Mouse (Mus musculus): ENCODE results near the gene Chrna5. TPM values are rescaled to one million over a fixed set of nuclear protein-coding genes. Genes with fewer than 3 reads are reported as not detected.

Chrna5 gene
- polyA plus RNA-seq, 1 experiment from 2014 or later: 4.0 TPM

DNA sequence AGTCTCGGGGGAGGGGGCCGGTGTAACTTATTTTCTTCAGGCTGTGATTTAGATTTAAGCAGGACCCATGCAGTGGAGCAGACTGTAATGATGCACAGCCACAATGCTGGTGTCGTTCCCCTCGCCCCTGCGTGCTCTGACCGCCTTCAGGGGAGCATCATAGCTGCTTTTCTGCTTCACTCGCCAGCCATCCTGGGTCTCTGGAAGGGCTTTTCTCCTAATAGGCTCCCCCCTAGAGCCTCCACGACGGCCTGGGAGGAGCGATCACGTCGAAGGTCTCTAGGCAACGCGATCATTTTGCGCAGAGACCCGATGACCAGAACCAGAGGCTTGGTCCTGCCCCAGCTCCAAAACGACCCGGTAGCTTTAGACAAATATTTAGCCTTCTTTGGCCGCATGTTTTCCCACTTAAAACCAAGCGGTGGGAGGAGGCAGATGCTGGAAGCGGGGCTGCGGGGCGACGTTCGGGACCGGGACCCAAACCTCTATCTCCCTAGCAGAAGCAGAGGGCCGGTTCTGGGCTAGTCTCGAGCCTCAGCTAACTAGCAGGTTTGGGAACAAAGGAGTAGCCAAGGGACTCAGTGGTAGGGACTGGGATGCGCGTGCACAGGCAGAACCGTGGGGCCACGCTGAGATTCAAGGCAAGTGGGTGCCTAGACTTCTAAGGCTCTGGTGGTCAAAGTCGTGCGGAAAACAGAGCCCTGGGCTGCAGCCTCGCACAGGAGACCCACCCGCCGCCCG, 45.0 kb downstream of the Chrna5 start:
- peak; percentile 51; the same call in 1 of the 2 replicates for ATAC-seq
- Histone ChIP-seq H3K4me2 (replicated peaks) (peak overlapping the region; percentile 78), H3K9ac (replicated peaks) (peak overlapping the region; percentile 73), H3K4me1 (replicated peaks) (peaks cover 26% of the 10 kb centered on the region), H3K36me3 (peaks cover 5% of the 10 kb centered on the region; the same call in 1 of the 2 replicates), H3K27me3 (peaks cover 45% of the 10 kb centered on the region), H3K9me3 (no peaks in the 10 kb centered on the region), H3K4me3 (replicated peaks) (peak overlapping the region; percentile 56), H3K27ac (peak overlapping the region; percentile 35)
- WGBS: 8% methylated on average over 38 of the region's 38 CpGs

DNA sequence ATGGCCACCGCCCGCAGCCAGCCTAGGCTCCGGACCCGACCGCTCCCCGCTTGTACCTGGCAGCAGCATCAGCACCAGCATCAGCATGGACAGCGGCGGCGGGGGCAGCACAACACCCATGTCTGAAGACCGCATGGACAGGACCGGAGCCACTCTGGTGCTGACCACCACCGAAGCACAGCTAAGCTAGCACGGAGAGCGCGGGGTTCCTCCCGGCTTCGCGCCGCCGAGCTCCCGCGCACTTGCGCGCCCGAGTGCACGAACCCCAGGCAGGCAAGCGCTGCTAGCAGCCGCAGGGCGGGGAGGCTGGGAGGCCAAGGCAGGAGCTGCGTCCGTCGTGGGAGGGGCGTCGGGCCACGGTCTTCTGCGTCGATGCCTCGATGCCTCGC, 45.6 kb downstream of the Chrna5 start, which contains the start of gene Chrna3:
Gene Chrna3, minus strand, starts transcription at position 288 of the 389 bp plus-strand sequence.
- under 1% methylated on average over 33 of the region's 39 CpGs for WGBS

DNA sequence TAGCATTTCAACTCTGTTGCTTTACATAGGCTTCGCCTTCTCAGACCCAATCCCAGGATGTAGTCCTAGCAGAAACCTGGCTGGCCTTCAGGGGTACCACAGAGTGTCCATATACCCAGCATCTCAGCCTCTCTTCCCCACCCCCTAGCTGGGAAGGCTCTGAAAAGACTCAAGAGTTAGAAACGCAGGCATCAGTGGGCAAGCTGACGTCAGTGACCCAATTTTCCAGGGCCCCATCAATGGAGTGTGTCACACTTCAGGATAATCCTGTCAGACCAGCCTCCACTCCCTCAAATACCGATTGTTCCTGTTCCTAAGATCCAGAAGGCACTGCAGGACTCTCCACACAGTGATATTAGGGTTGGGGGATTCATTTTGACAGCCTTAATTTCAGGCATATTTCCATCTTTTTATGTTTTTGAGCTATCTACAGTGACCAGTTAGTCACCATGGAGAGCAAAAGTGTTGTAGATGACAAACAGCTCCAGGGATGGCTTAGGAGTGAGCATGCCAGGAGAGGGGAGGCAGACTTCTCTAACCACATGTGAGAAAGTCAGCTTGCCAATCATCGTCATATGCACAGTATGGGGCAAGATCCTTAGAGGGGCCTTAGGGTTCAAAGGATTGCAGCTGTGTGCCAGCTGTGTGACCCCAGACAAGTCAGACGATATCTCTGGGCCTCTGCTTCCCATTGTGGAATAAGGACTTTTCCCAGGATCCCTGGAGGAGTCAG, 50.9 kb downstream of the Chrna5 start:
- H3K9ac ChIP-seq (replicated peaks): no peak overlapping the region
- H3K27me3 ChIP-seq: peaks cover 16% of the 10 kb centered on the region
- H3K27ac ChIP-seq: no peak overlapping the region; the same call in 1 of the 2 replicates
- no peaks in the 10 kb centered on the region for H3K9me3 ChIP-seq
- H3K4me3 ChIP-seq (replicated peaks): no peak overlapping the region
- ATAC-seq: peak; percentile 89
- peaks cover 20% of the 10 kb centered on the region for H3K4me1 ChIP-seq (replicated peaks)
- no peak overlapping the region for H3K4me2 ChIP-seq (replicated peaks)
- no peaks in the 10 kb centered on the region for H3K36me3 ChIP-seq
- 32% methylated on average over 6 of the region's 6 CpGs for WGBS

More for the DNA sequence above, 45.6 kb downstream of the Chrna5 start, which contains the start of gene Chrna3:
- ATAC-seq: peak; percentile 70
- H3K27me3 ChIP-seq: peaks cover 45% of the 10 kb centered on the region
- H3K4me1 ChIP-seq (replicated peaks): peaks cover 32% of the 10 kb centered on the region
- H3K9me3 ChIP-seq: no peaks in the 10 kb centered on the region
- peak within 1 kb of the TSS; percentile 35 for H3K27ac ChIP-seq
- peak within 1 kb of the TSS; percentile 56 for H3K4me3 ChIP-seq (replicated peaks)
- H3K4me2 ChIP-seq (replicated peaks): peak within 1 kb of the TSS; percentile 78
- H3K9ac ChIP-seq (replicated peaks): peak within 1 kb of the TSS; percentile 73
- H3K36me3 ChIP-seq: peaks cover 5% of the 10 kb centered on the region; the same call in 1 of the 2 replicates

DNA sequence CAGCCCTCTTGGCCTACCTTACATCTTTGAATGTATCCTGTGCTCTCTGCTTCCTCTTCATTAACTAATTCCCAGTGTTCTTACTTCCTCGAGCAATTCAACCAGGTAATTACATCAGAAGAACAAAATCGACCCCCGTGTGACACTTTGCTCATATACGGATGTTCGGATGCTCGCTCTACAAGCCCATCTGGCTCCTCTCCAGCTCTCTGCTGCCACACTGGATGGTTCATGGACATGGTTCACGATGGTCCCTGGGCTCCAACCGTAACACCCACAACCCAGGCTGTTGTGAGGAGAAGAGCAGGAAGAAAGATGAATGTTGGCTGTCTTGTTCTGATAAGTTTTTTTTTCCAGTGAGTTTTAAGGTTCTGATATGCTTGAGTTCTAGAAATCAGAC, 58.3 kb downstream of the Chrna5 start:
- Histone ChIP-seq H3K9me3 (no peaks in the 10 kb centered on the region), H3K27ac (no peak overlapping the region), H3K27me3 (0 out of 2 replicates have a peak, but pooled peaks cover 3% of the 10 kb centered on the region), H3K4me1 (replicated peaks) (peaks cover 10% of the 10 kb centered on the region; the same call in 1 of the 2 replicates), H3K4me3 (replicated peaks) (no peak overlapping the region), H3K9ac (replicated peaks) (no peak overlapping the region), H3K36me3 (no peaks in the 10 kb centered on the region), H3K4me2 (replicated peaks) (no peak overlapping the region)
- 83% methylated on average over 8 of the region's 8 CpGs for WGBS
- ATAC-seq: no peak

DNA sequence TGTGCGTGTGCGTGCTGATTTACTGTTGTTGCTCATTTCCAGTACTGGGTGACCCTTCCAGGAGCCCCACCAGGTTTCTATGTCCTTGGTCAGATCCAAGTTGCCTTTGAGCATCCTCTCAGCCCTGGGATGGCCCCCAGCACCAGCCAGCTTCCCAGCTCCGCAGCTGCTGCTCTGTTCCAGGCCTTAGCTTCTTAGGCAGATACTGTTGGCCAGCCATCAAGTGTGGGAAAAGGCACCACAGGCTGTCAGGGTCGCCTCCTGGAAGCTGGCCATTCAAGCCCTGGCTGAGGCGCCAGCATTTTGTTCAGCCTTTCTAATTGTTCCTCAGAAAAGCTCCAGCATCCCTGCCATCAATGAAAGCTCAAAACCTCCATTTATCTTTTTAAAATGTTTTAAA, 59.3 kb downstream of the Chrna5 start:
- 0 out of 2 replicates have a peak, but pooled peaks cover 3% of the 10 kb centered on the region for H3K27me3 ChIP-seq
- peaks cover 12% of the 10 kb centered on the region; the same call in 1 of the 2 replicates for H3K4me1 ChIP-seq (replicated peaks)
- no peak overlapping the region for H3K4me3 ChIP-seq (replicated peaks)
- H3K27ac ChIP-seq: no peak overlapping the region; the same call in 1 of the 2 replicates
- no peak overlapping the region for H3K9ac ChIP-seq (replicated peaks)
- H3K9me3 ChIP-seq: no peaks in the 10 kb centered on the region
- no peak; the same call in 1 of the 2 replicates for ATAC-seq
- 70% methylated on average over 5 of the region's 5 CpGs for WGBS
- H3K4me2 ChIP-seq (replicated peaks): no peak overlapping the region
- H3K36me3 ChIP-seq: no peaks in the 10 kb centered on the region

DNA sequence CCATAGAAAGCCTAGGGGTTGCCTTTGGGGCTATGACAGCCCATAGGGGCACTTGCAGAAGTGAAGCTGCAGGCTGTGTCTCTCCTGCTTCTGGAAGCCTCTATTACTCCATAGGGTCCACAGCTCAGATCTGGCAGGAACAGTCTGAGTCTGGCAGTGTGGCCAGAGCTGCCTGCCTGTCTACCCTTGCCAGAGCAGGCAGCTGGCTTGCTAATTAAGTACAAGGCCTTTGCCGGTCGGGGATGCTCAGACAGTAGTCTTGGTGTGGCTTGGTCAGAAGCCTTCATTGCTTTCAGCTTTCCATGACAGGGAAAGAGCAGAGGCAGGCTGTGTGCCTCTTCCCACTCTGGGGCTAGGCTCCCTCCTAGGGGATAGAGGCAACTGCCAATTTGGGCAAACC, 60.7 kb downstream of the Chrna5 start:
- H3K27me3 ChIP-seq: 0 out of 2 replicates have a peak, but pooled peaks cover 3% of the 10 kb centered on the region
- no peaks in the 10 kb centered on the region for H3K36me3 ChIP-seq
- no peak overlapping the region for H3K9ac ChIP-seq (replicated peaks)
- 56% methylated on average over 2 of the region's 2 CpGs for WGBS
- H3K27ac ChIP-seq: no peak overlapping the region
- H3K4me1 ChIP-seq (replicated peaks): peaks cover 12% of the 10 kb centered on the region; the same call in 1 of the 2 replicates
- H3K4me2 ChIP-seq (replicated peaks): no peak overlapping the region
- H3K9me3 ChIP-seq: no peaks in the 10 kb centered on the region
- H3K4me3 ChIP-seq (replicated peaks): no peak overlapping the region
- no peak for ATAC-seq

DNA sequence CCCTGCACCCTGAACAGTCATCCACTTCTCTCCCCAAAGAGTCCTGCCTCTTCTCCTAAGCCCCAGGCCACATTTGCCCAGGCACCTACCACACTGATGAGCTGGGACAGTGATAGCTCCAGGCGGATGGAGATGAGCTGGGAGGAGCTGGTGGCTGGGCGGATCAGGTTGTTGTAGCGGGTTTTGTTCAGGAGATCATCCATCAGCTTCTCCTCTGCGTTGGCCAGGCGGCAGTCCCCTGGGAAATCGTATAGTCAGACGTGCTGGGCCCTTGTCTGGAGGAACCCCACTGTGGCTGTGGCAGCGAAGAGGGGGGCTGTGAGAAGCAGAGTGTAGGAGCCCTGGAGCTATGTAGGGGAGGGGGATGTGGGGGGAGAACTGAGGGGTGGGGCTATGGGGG, 63.0 kb downstream of the Chrna5 start:
- Histone ChIP-seq H3K4me2 (replicated peaks) (no peak overlapping the region), H3K9ac (replicated peaks) (no peak overlapping the region), H3K4me1 (replicated peaks) (peaks cover 21% of the 10 kb centered on the region), H3K36me3 (no peaks in the 10 kb centered on the region), H3K9me3 (no peaks in the 10 kb centered on the region), H3K27me3 (peaks cover 6% of the 10 kb centered on the region; the same call in 1 of the 2 replicates), H3K27ac (no peak overlapping the region), H3K4me3 (replicated peaks) (no peak overlapping the region)
- no peak for ATAC-seq
- WGBS: 6% methylated on average over 8 of the region's 8 CpGs

DNA sequence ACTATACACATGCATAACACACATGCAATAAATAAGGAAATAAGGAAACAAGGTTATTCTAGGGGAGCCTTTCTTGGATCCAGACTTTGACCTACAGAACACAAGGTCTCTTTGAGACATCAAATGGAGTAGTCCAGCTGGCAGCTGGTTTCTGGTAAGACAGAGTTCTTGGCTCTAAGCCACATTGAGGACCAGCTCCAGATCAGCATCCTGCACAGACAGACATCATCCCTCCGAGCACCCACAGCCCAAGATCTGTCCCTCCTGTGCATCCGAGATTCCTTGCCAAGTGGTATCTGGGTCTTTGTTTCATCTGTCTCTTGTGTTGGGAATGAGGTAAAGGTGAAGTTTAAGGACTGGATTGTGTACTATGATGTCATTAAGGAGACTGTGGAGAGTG, 64.3 kb downstream of the Chrna5 start:
- ATAC-seq: no peak
- H3K4me3 ChIP-seq (replicated peaks): no peak overlapping the region
- no peaks in the 10 kb centered on the region for H3K36me3 ChIP-seq
- H3K4me2 ChIP-seq (replicated peaks): no peak overlapping the region
- H3K4me1 ChIP-seq (replicated peaks): peaks cover 22% of the 10 kb centered on the region
- no peaks in the 10 kb centered on the region for H3K9me3 ChIP-seq
- H3K9ac ChIP-seq (replicated peaks): no peak overlapping the region
- H3K27me3 ChIP-seq: peaks cover 11% of the 10 kb centered on the region
- 86% methylated on average over 2 of the region's 2 CpGs for WGBS
- no peak overlapping the region for H3K27ac ChIP-seq

DNA sequence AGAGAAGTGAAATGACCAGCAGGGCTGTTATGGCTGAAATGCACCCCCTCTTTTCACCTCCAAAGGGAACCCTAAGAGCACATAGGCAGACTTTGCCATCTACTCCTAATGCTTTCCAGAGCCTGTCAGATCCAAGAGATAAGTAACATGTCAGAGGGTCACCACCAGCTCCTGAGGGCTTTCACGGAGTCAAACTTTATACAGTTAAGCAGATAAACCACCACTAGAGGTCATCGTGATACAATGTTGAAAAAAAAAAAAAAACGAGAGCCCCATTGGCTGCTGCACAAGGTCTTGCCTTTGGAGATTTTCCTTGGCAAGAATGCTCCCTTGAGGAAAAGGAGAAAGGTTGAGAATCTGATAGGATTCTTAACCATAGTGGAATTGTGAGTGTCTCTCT, 66.1 kb downstream of the Chrna5 start:
- peaks cover 18% of the 10 kb centered on the region for H3K4me1 ChIP-seq (replicated peaks)
- WGBS: 1% methylated on average over 3 of the region's 3 CpGs
- no peak overlapping the region for H3K27ac ChIP-seq
- H3K27me3 ChIP-seq: peaks cover 11% of the 10 kb centered on the region
- no peaks in the 10 kb centered on the region for H3K36me3 ChIP-seq
- no peak overlapping the region for H3K4me2 ChIP-seq (replicated peaks)
- no peak for ATAC-seq
- no peak overlapping the region for H3K9ac ChIP-seq (replicated peaks)
- no peak overlapping the region for H3K4me3 ChIP-seq (replicated peaks)
- H3K9me3 ChIP-seq: no peaks in the 10 kb centered on the region

DNA sequence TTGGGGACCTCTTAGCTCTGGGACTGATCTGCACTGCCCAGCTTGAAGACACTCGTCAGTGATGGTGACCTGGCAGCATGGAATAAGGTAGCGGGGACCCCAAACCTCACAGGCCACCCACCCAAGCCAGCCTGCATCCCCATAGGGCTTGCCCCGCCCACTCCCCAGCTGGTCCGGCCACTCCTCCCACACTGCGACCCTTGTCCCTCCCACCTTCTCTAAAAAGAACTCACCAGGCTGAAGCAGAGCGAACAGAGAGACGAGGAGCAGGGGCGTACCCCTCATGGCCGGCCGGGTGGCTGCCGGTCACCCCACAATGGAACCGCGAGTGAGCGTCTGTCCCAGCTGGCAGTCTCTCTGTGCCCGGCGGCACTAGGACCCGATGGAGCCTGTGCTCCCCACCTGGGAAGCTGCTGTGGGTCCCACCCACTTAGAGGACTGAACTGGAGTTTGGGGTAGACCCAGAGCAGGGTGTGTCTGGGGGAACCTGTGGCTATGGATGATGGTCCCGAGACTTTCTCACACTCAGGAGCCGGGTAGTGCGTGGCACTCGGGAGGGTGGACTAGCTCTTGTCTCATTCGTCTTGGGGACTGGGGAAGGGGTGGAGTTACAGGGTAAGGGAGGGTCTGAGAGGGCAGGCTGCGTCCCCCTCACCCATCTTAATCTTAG, 67.7 kb downstream of the Chrna5 start, which contains the start of gene Chrnb4:
Gene Chrnb4, minus strand, starts transcription at position 569 of the 670 bp plus-strand sequence.
- peak within 1 kb of the TSS; percentile 72 for H3K4me2 ChIP-seq (replicated peaks)
- H3K4me1 ChIP-seq (replicated peaks): peaks cover 18% of the 10 kb centered on the region
- peak; percentile 69 for ATAC-seq
- H3K27me3 ChIP-seq: peaks cover 8% of the 10 kb centered on the region
- peak within 1 kb of the TSS; percentile 46 for H3K4me3 ChIP-seq (replicated peaks)
- H3K27ac ChIP-seq: no peak within 1 kb of the TSS
- no peaks in the 10 kb centered on the region for H3K9me3 ChIP-seq
- no peaks in the 10 kb centered on the region for H3K36me3 ChIP-seq
- whole genome bisulfite sequencing: under 1% methylated on average over 23 of the region's 23 CpGs
- peak within 1 kb of the TSS; percentile 58 for H3K9ac ChIP-seq (replicated peaks)

DNA sequence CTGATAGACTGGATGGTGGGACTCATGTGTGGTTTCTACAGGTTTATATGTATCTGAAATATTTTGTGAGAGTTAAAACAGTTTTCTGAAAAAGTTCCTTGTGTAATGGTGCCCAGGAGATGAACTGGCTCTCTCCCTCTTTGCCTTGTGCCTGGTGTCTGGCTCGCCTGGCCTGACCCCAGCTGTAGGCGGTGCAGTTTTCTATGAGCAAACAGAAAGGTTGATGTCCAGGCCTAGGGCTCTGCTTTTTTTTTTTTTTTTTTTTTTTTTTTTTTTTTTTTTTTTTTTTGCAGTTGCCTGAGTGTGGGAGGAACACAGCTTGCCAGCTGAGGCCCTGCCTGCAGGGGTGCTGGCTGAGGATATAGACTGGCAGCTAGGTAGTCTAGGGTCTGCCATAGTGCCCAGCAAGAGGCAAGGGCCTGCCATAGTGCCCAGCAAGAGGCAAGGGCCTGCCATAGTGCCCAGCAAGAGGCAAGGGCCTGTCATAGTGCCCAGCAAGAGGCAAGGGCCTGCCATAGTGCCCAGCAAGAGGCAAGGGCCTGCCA, 74.8 kb downstream of the Chrna5 start:
- no peaks in the 10 kb centered on the region; the same call in 1 of the 2 replicates for H3K27me3 ChIP-seq
- H3K4me1 ChIP-seq (replicated peaks): no peaks in the 10 kb centered on the region
- no peak overlapping the region for H3K4me3 ChIP-seq (replicated peaks)
- H3K9ac ChIP-seq (replicated peaks): no peak overlapping the region
- no peak overlapping the region for H3K4me2 ChIP-seq (replicated peaks)
- 79% methylated on average over 2 of the region's 2 CpGs for WGBS
- ATAC-seq: no peak
- H3K9me3 ChIP-seq: no peaks in the 10 kb centered on the region
- H3K36me3 ChIP-seq: no peaks in the 10 kb centered on the region
- no peak overlapping the region for H3K27ac ChIP-seq

Data from midbrain, embryonic 13.5 days (tissue).